Comparison of ENCODE assay signal across 7 mouse cellular contexts in the genomic region with DNA sequence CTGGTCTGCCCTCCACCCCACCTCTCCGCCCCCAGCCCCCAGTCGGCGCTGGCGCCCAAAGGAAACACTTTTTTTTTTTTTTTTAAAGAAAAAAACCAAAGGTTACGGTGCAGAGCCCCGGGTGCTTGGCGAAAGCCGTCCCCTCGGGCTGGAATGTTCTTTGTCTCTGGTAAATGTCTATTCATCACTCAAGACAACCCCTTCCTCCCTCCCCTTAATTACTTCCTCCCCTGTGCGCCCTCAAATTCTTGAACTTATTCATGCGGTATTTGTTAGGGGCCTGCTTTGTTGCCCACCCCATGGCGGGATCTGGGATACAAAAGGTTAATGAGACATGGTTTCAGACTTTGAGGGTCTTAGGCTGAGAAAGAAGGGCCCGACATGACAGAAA. TPM values are rescaled to one million over a fixed set of nuclear protein-coding genes. Genes with fewer than 3 reads are reported as not detected.
DNase-seq lines count a peak whose midpoint lies in the region; ATAC-seq lines count a peak whose summit lies in the region.

No protein-coding gene starts in this region.

- H3K4me2 ChIP-seq in lung, embryonic 16.5 days (ENCODE audit: low read depth, low read length): peak overlapping the region; percentile 58
- peak overlapping the region; percentile 66 for H3K4me2 ChIP-seq in forebrain, embryonic 15.5 days (replicated peaks)
- no peak overlapping the region for H3K4me2 ChIP-seq in limb, embryonic 11.5 days (ENCODE audit: low read depth, severe bottlenecking)
- H3K4me2 ChIP-seq in stomach, embryonic 16.5 days (ENCODE audit: low read depth, low read length): peak overlapping the region; percentile 34

- H3K9ac ChIP-seq in lung, embryonic 16.5 days (ENCODE audit: low read length): no peak overlapping the region
- no peak overlapping the region; the same call in 1 of the 2 replicates for H3K9ac ChIP-seq in forebrain, embryonic 15.5 days (replicated peaks)
- no peak overlapping the region for H3K9ac ChIP-seq in limb, embryonic 11.5 days (ENCODE audit: low read length)
- H3K9ac ChIP-seq in stomach, embryonic 16.5 days (ENCODE audit: low read length): peak overlapping the region; percentile 48; the same call in 1 of the 2 replicates

- DNase-seq in lung, postnatal 36 days: no peak
- DNase-seq in limb, embryonic 11.5 days (ENCODE audit: low spot score): peak; percentile 70
- no peak for DNase-seq in right cerebral cortex, postnatal 14 days

- H3K4me1 ChIP-seq in lung, embryonic 16.5 days (replicated peaks; ENCODE audit: control insufficient read depth, insufficient read depth, low read length): peaks cover 3% of the 10 kb centered on the region
- peaks cover 33% of the 10 kb centered on the region for H3K4me1 ChIP-seq in forebrain, embryonic 15.5 days
- H3K4me1 ChIP-seq in limb, embryonic 11.5 days (ENCODE audit: control insufficient read depth, insufficient read depth, low read length): peaks cover 5% of the 10 kb centered on the region; the same call in 1 of the 2 replicates
- H3K4me1 ChIP-seq in stomach, embryonic 16.5 days (ENCODE audit: control insufficient read depth, insufficient read depth, low read length): peaks cover 3% of the 10 kb centered on the region; the same call in 1 of the 2 replicates

- H3K9me3 ChIP-seq in lung, embryonic 16.5 days (ENCODE audit: control insufficient read depth, low read length): peaks cover 45% of the 10 kb centered on the region
- H3K9me3 ChIP-seq in forebrain, embryonic 15.5 days: peaks cover 10% of the 10 kb centered on the region
- H3K9me3 ChIP-seq in limb, embryonic 11.5 days (ENCODE audit: control insufficient read depth, low read length): peaks cover 29% of the 10 kb centered on the region
- H3K9me3 ChIP-seq in stomach, embryonic 16.5 days (replicated peaks; ENCODE audit: control insufficient read depth, low read length): peaks cover 34% of the 10 kb centered on the region

- H3K4me3 ChIP-seq in lung, embryonic 16.5 days (ENCODE audit: low read length): 0 out of 2 replicates have a peak overlapping the region, but pooled peaks have one; percentile 8
- H3K4me3 ChIP-seq in forebrain, embryonic 15.5 days: no peak overlapping the region
- H3K4me3 ChIP-seq in limb, embryonic 11.5 days (ENCODE audit: low read depth, low read length): no peak overlapping the region
- H3K4me3 ChIP-seq in stomach, embryonic 16.5 days (replicated peaks; ENCODE audit: low read length): no peak overlapping the region

- 53% methylated on average over 13 of the region's 13 CpGs for WGBS in lung, embryonic 16.5 days
- WGBS in forebrain, embryonic 15.5 days: 51% methylated on average over 13 of the region's 13 CpGs
- WGBS in limb, embryonic 11.5 days: 50% methylated on average over 13 of the region's 13 CpGs
- 52% methylated on average over 13 of the region's 13 CpGs for WGBS in stomach, embryonic 16.5 days

- no peaks in the 10 kb centered on the region for H3K27me3 ChIP-seq in lung, embryonic 16.5 days (ENCODE audit: control insufficient read depth, insufficient read depth, low read depth, low read length)
- H3K27me3 ChIP-seq in forebrain, embryonic 15.5 days: no peaks in the 10 kb centered on the region
- no peaks in the 10 kb centered on the region for H3K27me3 ChIP-seq in limb, embryonic 11.5 days (ENCODE audit: control insufficient read depth, insufficient read depth, low read length)
- no peaks in the 10 kb centered on the region for H3K27me3 ChIP-seq in stomach, embryonic 16.5 days (ENCODE audit: control insufficient read depth, insufficient read depth, low read length)

- peak; percentile 42 for ATAC-seq in lung, embryonic 16.5 days (ENCODE audit: low read depth)
- ATAC-seq in forebrain, embryonic 15.5 days (replicated peaks): no peak; the same call in 1 of the 2 replicates
- no peak for ATAC-seq in limb, embryonic 11.5 days (ENCODE audit: insufficient number of reproducible peaks, low FRiP score, low TSS enrichment, low read depth)
- no peak for ATAC-seq in stomach, embryonic 16.5 days (ENCODE audit: insufficient read depth, low FRiP score)
- ATAC-seq in activated CD4-positive, CD25-positive, alpha-beta regulatory T cell, adult 4 months: no peak

- H3K27ac ChIP-seq in lung, embryonic 16.5 days (ENCODE audit: low read length): peak overlapping the region; percentile 72
- H3K27ac ChIP-seq in forebrain, embryonic 15.5 days (replicated peaks): peak overlapping the region; percentile 92
- H3K27ac ChIP-seq in limb, embryonic 11.5 days (replicated peaks; ENCODE audit: low read depth, low read length): peak overlapping the region; percentile 91
- H3K27ac ChIP-seq in stomach, embryonic 16.5 days (ENCODE audit: low read length): peak overlapping the region; percentile 78

- no peaks in the 10 kb centered on the region; the same call in 1 of the 2 replicates for H3K36me3 ChIP-seq in lung, embryonic 16.5 days (ENCODE audit: control insufficient read depth, insufficient read depth, low read length)
- no peaks in the 10 kb centered on the region for H3K36me3 ChIP-seq in forebrain, embryonic 15.5 days
- H3K36me3 ChIP-seq in limb, embryonic 11.5 days (ENCODE audit: control insufficient read depth, insufficient read depth, low read length): no peaks in the 10 kb centered on the region; the same call in 1 of the 2 replicates
- H3K36me3 ChIP-seq in stomach, embryonic 16.5 days (ENCODE audit: control insufficient read depth, insufficient read depth, low read length): no peaks in the 10 kb centered on the region

RNA-seq across cellular contexts. Expression of a gene that starts 13.0 kb away (rescaled TPM):
- polyA plus RNA-seq in lung, embryonic 16.5 days (2015; fragmentation: Nextera tagmentation; extraction: Ambion mirVana): 1,483 and 1,593 TPM in 2 replicates
- 313 and 315 TPM in 2 replicates for polyA plus RNA-seq in forebrain, embryonic 15.5 days (2015; fragmentation: Nextera tagmentation; extraction: Ambion mirVana)
- 2,834 and 2,987 TPM in 2 replicates for polyA plus RNA-seq in limb, embryonic 11.5 days (2014; fragmentation: Nextera tagmentation; extraction: Ambion mirVana)
- 746 and 846 TPM in 2 replicates for polyA plus RNA-seq in stomach, embryonic 16.5 days (2015; fragmentation: Nextera tagmentation; extraction: Ambion mirVana)
- polyA plus RNA-seq in activated CD4-positive, CD25-positive, alpha-beta regulatory T cell, adult 4 months (2017; shearing (Covaris generic)): under 1 TPM; 0.37 to 0.85 TPM

RNA-seq across cellular contexts. Expression of a gene that starts 42.8 kb away (rescaled TPM):
- polyA plus RNA-seq in lung, embryonic 16.5 days (2015; fragmentation: Nextera tagmentation; extraction: Ambion mirVana): 15.6 and 16.0 TPM in 2 replicates
- polyA plus RNA-seq in forebrain, embryonic 15.5 days (2015; fragmentation: Nextera tagmentation; extraction: Ambion mirVana): 14.9 and 17.3 TPM in 2 replicates
- polyA plus RNA-seq in limb, embryonic 11.5 days (2014; fragmentation: Nextera tagmentation; extraction: Ambion mirVana): 43.2 and 48.9 TPM in 2 replicates
- 8.8 and 11.6 TPM in 2 replicates for polyA plus RNA-seq in stomach, embryonic 16.5 days (2015; fragmentation: Nextera tagmentation; extraction: Ambion mirVana)
- polyA plus RNA-seq in activated CD4-positive, CD25-positive, alpha-beta regulatory T cell, adult 4 months (2017; shearing (Covaris generic)): 1 to 10 TPM; 7.4 to 7.7 TPM

Comparison
In these comparisons a context has a peak if more than half of its experiments do, and no peak if none do; other contexts are left out.
1. RNA of a gene that starts 13.0 kb away (polyA plus RNA-seq): 2,834 to 2,987 TPM in limb, embryonic 11.5 days, 1,483 to 1,593 TPM in lung, embryonic 16.5 days, 746 to 846 TPM in stomach, embryonic 16.5 days and 313 to 315 TPM in forebrain, embryonic 15.5 days; 0.37 to 0.85 TPM in activated CD4-positive, CD25-positive, alpha-beta regulatory T cell, adult 4 months; every median in the first group is over 100 times any median in the second.
2. Peak in every context shown above with its lines, with median percentiles within 50 percentile points of each other: H3K27ac ChIP-seq.